Mouse (Mus musculus): ENCODE measurements around the gene Xpr1.

DNA sequence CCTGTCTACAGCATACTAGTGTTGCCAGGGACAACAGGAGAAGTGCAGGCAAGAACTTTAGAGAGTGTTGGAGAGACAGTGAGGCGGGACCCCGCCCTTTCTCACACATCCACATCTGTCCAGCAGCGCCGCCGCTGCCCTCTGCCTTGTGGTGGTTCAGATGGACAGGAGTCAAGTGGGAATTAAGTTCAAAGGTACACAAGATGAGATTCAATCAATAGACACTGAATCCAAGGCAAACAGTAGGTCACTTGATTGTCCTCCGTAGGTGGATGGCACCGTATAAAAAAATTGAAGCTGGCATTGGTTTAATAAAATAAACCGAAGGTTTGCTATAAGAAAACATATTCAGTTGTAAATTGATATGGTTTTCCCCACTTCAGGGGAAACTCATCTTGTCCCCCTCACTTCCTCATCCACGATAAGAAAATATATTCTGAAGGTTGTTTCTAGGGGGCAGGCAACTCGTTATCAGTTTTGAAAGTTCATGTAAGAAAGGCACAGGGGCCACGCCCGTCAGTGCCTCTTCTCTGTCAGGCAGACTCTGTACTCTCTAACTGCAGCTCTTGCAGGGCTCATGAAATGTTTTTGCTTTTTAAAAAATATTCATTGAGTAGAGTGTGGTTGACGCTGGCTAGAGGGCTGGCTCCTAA, 140.7 kb downstream of the Xpr1 start:
- TF ChIP-seq CTCF (IDR thresholded peaks at IDR 0.05; ENCODE audit: low read depth) (no peak), EP300 (IDR thresholded peaks at IDR 0.05; ENCODE audit: low read depth) (no peak)
